ENCODE assay signal across 8 mouse cellular contexts in the genomic region with DNA sequence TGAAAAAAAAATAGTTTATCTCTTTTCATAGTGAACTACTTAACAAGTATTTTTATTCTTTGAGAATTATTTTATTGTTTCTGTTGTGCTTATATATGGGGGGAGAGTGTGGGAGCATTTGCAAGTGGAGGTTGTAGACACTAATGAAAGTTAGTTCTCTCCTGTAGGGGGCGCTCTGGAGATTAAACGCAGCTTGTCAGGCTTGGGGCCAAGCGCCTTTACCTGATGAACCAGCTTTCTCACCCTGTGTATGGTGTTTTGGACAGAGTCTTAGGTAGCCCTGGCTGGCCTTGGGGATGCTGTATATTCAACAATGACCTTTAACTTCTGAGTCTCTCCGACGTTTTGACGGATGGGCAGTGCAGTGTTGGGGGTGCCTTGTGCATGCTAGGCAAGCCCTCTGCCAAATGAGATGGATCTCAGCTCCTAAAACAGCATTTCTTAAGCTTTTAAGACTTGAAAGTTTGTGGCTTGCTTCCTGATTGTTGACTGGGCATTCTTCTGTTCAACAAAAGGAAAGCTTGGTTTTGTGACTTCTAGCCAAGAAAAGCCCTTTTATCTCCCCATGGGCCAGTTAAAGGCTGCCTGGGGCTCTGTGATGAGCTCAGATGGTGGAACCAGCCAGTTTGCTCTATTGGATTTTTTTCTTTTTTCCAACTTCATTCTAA.
DNase-seq lines count a peak whose midpoint lies in the region; ATAC-seq and TF ChIP-seq lines count a peak whose summit lies in the region.

No protein-coding gene starts in this region.

- ATAC-seq in cerebellum, adult (ENCODE audit: insufficient number of reproducible peaks, low FRiP score, low TSS enrichment): no peak
- 0 out of 2 replicates have a peak, but pooled peaks have one; percentile 22 for ATAC-seq in stomach, postnatal 0 days (ENCODE audit: low FRiP score, low TSS enrichment)

- peak; percentile 35; the same call in 1 of the 2 replicates for TF ChIP-seq CTCF in testis, adult 2 months (IDR thresholded peaks at IDR 0.05; ENCODE audit: control insufficient read depth, insufficient read depth, insufficient replicate concordance, low read depth, low read length)
- peak; percentile 62 for TF ChIP-seq CTCF in stomach, postnatal 0 days (IDR thresholded peaks at IDR 0.05; ENCODE audit: low read depth)

- H3K27ac ChIP-seq in testis, adult 2 months (ENCODE audit: control insufficient read depth, insufficient read depth, low read depth, low read length): no peak overlapping the region
- 0 out of 2 replicates have a peak overlapping the region, but pooled peaks have one; percentile 26 for H3K27ac ChIP-seq in stomach, postnatal 0 days (replicated peaks)

- no peak for TF ChIP-seq POLR2A in testis, adult 2 months (IDR thresholded peaks at IDR 0.05; ENCODE audit: control insufficient read depth, low read depth, low read length)

- intact Hi-C loops in left cerebral cortex, postnatal 4 days (cut with DNase I): no loop called here

- H3K4me3 ChIP-seq in testis, adult 2 months (ENCODE audit: control insufficient read depth, low read depth, low read length): no peak overlapping the region
- H3K4me3 ChIP-seq in stomach, postnatal 0 days (ENCODE audit: low read depth, low read length): no peak overlapping the region

- no peaks in the 10 kb centered on the region for H3K36me3 ChIP-seq in testis, adult 2 months (ENCODE audit: control insufficient read depth, insufficient read depth, low read length)
- no peaks in the 10 kb centered on the region for H3K36me3 ChIP-seq in stomach, postnatal 0 days (ENCODE audit: control insufficient read depth, insufficient read depth, low read length)

- peak; percentile 31 for DNase-seq in cerebellum, adult 9-11 months
- no peak for DNase-seq in testis, postnatal 14 days (ENCODE audit: low spot score)
- peak; percentile 59 for DNase-seq in induced T-regulatory cell, adult 2 months (ENCODE audit: low read depth)
- DNase-seq in stomach, postnatal 0 days (ENCODE audit: low spot score): peak; percentile 47
- DNase-seq in T-cell, adult 2 months (ENCODE audit: low spot score): no peak
- no peak for DNase-seq in left cerebral cortex, postnatal 4 days

- H3K9me3 ChIP-seq in stomach, postnatal 0 days (ENCODE audit: control insufficient read depth, low read length): no peaks in the 10 kb centered on the region

- no peak for TF ChIP-seq EP300 in stomach, postnatal 0 days (optimal IDR thresholded peaks at IDR 0.05)

- H3K27me3 ChIP-seq in testis, adult 2 months (ENCODE audit: control insufficient read depth, insufficient read depth, low read length): no peaks in the 10 kb centered on the region
- H3K27me3 ChIP-seq in stomach, postnatal 0 days (ENCODE audit: control insufficient read depth, insufficient read depth, low read length): no peaks in the 10 kb centered on the region

- no peak overlapping the region for H3K9ac ChIP-seq in stomach, postnatal 0 days (ENCODE audit: low read length)

- whole genome bisulfite sequencing in stomach, postnatal 0 days: 23% methylated on average over 6 of the region's 6 CpGs

- H3K4me1 ChIP-seq in testis, adult 2 months (ENCODE audit: control insufficient read depth, insufficient read depth, low read length): peaks cover 2% of the 10 kb centered on the region; the same call in 1 of the 2 replicates
- H3K4me1 ChIP-seq in stomach, postnatal 0 days (replicated peaks; ENCODE audit: control insufficient read depth, insufficient read depth): peaks cover 12% of the 10 kb centered on the region

- no peak overlapping the region for H3K4me2 ChIP-seq in stomach, postnatal 0 days (replicated peaks; ENCODE audit: low read depth)

Comparison
In these comparisons a context has a peak if more than half of its experiments do, and no peak if none do; other contexts are left out.
1. DNase-seq: peak in cerebellum, adult 9-11 months (single experiment), induced T-regulatory cell, adult 2 months (single experiment) and stomach, postnatal 0 days (single experiment); none in testis, postnatal 14 days (single experiment), T-cell, adult 2 months (single experiment) and left cerebral cortex, postnatal 4 days (single experiment).